Mouse (Mus musculus) myocyte (in vitro differentiated cells): ENCODE data around the gene D930020B18Rik.

Source experiments
- E2F4 ChIP-seq: IDR thresholded peaks from one replicate; pipeline ENCODE4 v1.6.1; 2011; ENCODE audit warnings: mild to moderate bottlenecking, control low read depth, moderate library complexity; ENCODE audit not compliant: insufficient read depth
- MYOD1 ChIP-seq, 3 experiments: IDR thresholded peaks; one replicate each; pipeline ENCODE4 v1.6.1; 2011; ENCODE audit warnings: control low read depth in 2 of 3, low read depth in 2 of 3, mild to moderate bottlenecking in 2 of 3, moderate library complexity in 1 of 3; ENCODE audit not compliant: insufficient read length in 2 of 3, control insufficient read depth in 1 of 3
- MYOG ChIP-seq, 3 experiments: IDR thresholded peaks; one replicate each; pipeline ENCODE4 v1.6.1; 2011; ENCODE audit warnings: control low read depth in 2 of 3, low read depth in 2 of 3, mild to moderate bottlenecking in 2 of 3; ENCODE audit not compliant: insufficient read length in 2 of 3, control insufficient read depth in 1 of 3, insufficient read depth in 1 of 3
- POLR2A ChIP-seq: IDR thresholded peaks from one replicate; pipeline ENCODE4 v1.6.1; 2011; ENCODE audit warnings: low read depth, mild to moderate bottlenecking, control low read depth, moderate library complexity; ENCODE audit not compliant: insufficient read length
- POLR2AphosphoS2 ChIP-seq: IDR thresholded peaks from one replicate; pipeline ENCODE4 v1.6.1; 2011; ENCODE audit warnings: low read depth, control low read depth; ENCODE audit not compliant: insufficient read length
- TCF12 ChIP-seq: IDR thresholded peaks from one replicate; pipeline ENCODE4 v1.6.1; 2011; ENCODE audit warnings: mild to moderate bottlenecking, control low read depth; ENCODE audit not compliant: poor library complexity, insufficient read depth, severe bottlenecking
- USF1 ChIP-seq: IDR thresholded peaks from one replicate; pipeline ENCODE4 v1.6.1; 2011; ENCODE audit warnings: low read depth, mild to moderate bottlenecking, control low read depth, moderate library complexity

DNA sequence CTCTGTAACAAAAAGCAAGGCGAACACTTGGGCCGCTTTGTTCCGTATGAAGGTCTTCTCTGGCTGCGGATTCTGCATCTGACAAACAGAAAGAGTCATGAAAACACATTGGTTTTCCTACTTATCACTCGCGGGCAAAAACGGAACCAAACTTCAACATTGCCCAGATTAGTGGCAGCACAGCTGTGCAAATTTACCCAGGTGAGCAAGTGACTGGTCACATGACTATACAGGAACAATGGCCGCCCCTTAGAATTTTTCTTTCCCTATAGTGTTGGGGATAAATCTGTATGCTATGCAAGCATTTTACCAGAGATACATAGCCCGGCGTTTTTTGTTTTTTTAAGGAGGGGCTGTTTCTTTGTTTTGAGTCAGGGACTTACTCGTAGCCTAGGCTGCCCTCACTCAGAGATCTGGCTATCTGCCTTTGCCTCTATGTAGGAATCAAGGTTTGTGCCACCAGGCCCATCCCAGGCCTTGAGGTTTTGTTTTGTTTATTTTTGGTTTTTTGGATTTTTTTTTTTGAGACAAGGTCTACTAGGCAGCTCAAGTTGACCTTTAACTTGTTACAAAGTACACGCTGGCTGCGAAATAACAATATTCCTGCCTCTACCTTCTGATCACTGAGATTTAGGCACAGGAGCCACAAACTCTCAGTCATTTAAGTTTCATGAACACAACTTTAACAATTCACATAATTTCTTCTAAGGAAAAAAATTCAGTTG is 26.1 kb upstream of the D930020B18Rik start:
- TF ChIP-seq POLR2AphosphoS2 (no peak), MYOG (IDR thresholded peaks at IDR 0.05; ENCODE audit: control insufficient read depth in 1 of 3, insufficient read depth in 1 of 3, insufficient read length in 2 of 3, low read depth in 2 of 3) (no peak), POLR2A (no peak), MYOD1 (IDR thresholded peaks at IDR 0.05; ENCODE audit: control insufficient read depth in 1 of 3, insufficient read length in 2 of 3, low read depth in 2 of 3) (no peak), TCF12 (no peak), E2F4 (no peak), USF1 (no peak)
